Mouse (Mus musculus) midbrain, embryonic 12.5 days (tissue): ENCODE measurements around the gene Prim2. TPM values are rescaled to one million over a fixed set of nuclear protein-coding genes. Genes with fewer than 3 reads are reported as not detected.

ENCODE experiments used
- ATAC-seq: fragments of 200-750 bp; cut with Nextera tagmentation; 2 replicates; pipeline ENCODE4 v1.8.0; 2017; ENCODE audit warnings: low read depth, moderate TSS enrichment, moderate library complexity; ENCODE audit not compliant: low FRiP score
- H3K27ac ChIP-seq: fragments of 300-500 bp; sonication (generic); replicated peaks from 2 replicates; pipeline ENCODE4 v1.5.1; 2016; ENCODE audit warnings: mild to moderate bottlenecking
- H3K27me3 ChIP-seq: fragments of 300-500 bp; sonication (generic); 2 replicates; pipeline ENCODE4 v1.6.1; 2016; ENCODE audit warnings: mild to moderate bottlenecking
- H3K36me3 ChIP-seq: fragments of 300-500 bp; sonication (generic); 2 replicates; pipeline ENCODE4 v1.6.1; 2016
- H3K4me1 ChIP-seq: fragments of 300-500 bp; sonication (generic); 2 replicates; pipeline ENCODE4 v1.6.1; 2016
- H3K4me2 ChIP-seq: fragments of 300-500 bp; sonication (generic); replicated peaks from 2 replicates; pipeline ENCODE4 v1.6.1; 2016; ENCODE audit warnings: mild to moderate bottlenecking, moderate library complexity
- H3K4me3 ChIP-seq: fragments of 300-500 bp; sonication (generic); 2 replicates; pipeline ENCODE4 v1.5.1; 2016; ENCODE audit warnings: mild to moderate bottlenecking
- H3K9ac ChIP-seq: fragments of 300-500 bp; sonication (generic); replicated peaks from 2 replicates; pipeline ENCODE4 v1.6.1; 2016; ENCODE audit warnings: mild to moderate bottlenecking, moderate library complexity
- H3K9me3 ChIP-seq: fragments of 300-500 bp; sonication (generic); 2 replicates; pipeline ENCODE4 v1.6.1; 2016; ENCODE audit warnings: mild to moderate bottlenecking
- WGBS: fragments of 180-500 bp; shearing (Covaris S2); methylation state at CpG from one replicate; pipeline ENCODE4 v1.1.7; 2016; 5-methylcytosine and 5-hydroxymethylcytosine counted together
- polyA plus RNA-seq: library from polyadenylated mRNA; unstranded; fragments of >200 nt; fragmentation: Nextera tagmentation; extraction: Ambion mirVana; gene quantifications from 2 replicates; pipeline ENCODE4 v1.2.1, GENCODE M21; 2016

The Prim2 gene
- polyA plus RNA-seq, 1 experiment from 2014 or later = 40.3 TPM

DNA sequence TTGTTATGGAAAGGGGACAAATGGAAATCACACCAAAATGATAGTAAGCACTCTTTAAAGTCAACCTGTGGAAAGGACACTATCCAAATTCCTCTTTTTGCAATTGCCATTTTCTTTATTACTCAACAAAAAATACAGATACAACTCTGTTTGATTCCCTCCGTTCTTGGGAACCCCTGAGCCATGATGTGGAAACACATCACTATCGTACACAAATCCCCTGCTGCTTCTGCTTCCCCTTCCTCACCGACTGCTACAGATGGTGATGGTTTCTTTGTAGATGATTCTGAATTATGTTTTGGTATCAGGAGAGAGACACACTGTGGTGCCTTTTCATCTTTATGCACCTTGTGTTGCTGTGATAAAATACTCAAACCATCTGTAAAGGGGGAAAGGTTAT is 210.6 kb downstream of the Prim2 start:
- H3K27ac ChIP-seq = no peak overlapping the region
- no peak overlapping the region for H3K4me2 ChIP-seq
- 88% methylated on average over 3 of the region's 3 CpGs for WGBS
- no peak overlapping the region for H3K4me3 ChIP-seq
- ATAC-seq = no peak
- H3K27me3 ChIP-seq = no peaks in the 10 kb centered on the region
- no peak overlapping the region for H3K9ac ChIP-seq
- H3K4me1 ChIP-seq = no peaks in the 10 kb centered on the region
- peaks cover 3% of the 10 kb centered on the region for H3K36me3 ChIP-seq
- no peaks in the 10 kb centered on the region for H3K9me3 ChIP-seq

DNA sequence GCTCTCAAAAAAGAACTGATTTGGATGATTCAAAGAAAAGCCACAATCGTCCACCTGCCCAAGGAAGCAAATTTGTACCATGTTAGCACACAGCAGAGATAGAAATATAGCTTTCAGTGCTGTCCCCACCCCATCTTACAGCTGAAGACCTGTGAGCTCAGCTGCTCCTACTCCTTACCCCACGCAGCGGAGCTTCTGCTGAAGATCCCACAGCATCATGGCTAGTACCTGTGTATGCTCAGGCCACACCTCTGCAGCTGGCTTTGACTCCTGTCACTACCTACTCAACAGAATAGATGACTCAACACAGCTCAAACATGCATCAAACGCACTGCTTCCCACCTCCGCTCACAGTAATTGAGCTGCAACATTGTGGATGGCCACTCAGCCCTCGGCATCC is 215.3 kb downstream of the Prim2 start:
- no peaks in the 10 kb centered on the region for H3K4me1 ChIP-seq
- no peak for ATAC-seq
- H3K27me3 ChIP-seq = no peaks in the 10 kb centered on the region
- no peak overlapping the region for H3K9ac ChIP-seq
- WGBS = 96% methylated on average over 6 of the region's 6 CpGs
- no peak overlapping the region for H3K4me2 ChIP-seq
- no peak overlapping the region for H3K4me3 ChIP-seq
- H3K27ac ChIP-seq = no peak overlapping the region
- H3K9me3 ChIP-seq = no peaks in the 10 kb centered on the region
- peaks cover 3% of the 10 kb centered on the region; the same call in 1 of the 2 replicates for H3K36me3 ChIP-seq

DNA sequence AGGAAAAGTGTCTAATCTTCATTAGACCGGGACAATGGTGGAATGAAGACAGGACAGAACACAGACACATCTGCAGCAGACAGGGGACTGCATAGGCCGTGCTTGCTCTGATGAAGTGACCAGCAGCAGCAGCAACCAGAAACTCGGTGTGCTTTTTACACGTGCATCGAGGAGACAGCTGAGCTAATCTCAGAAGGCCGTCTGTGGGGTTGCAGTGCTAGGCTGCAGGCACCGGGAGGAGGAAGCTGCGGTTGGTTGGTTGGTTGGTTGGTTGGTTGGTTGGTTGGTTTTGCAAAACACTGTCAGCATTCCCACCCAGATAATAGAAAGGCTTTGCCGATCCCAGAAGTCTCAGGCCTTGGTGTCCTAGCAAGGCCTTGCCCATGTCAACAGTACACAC is 216.3 kb downstream of the Prim2 start:
- peaks cover 3% of the 10 kb centered on the region; the same call in 1 of the 2 replicates for H3K36me3 ChIP-seq
- ATAC-seq = no peak
- WGBS = 90% methylated on average over 9 of the region's 9 CpGs
- no peaks in the 10 kb centered on the region for H3K9me3 ChIP-seq
- H3K4me2 ChIP-seq = no peak overlapping the region
- no peaks in the 10 kb centered on the region for H3K4me1 ChIP-seq
- H3K27me3 ChIP-seq = no peaks in the 10 kb centered on the region
- no peak overlapping the region for H3K9ac ChIP-seq
- no peak overlapping the region for H3K4me3 ChIP-seq
- no peak overlapping the region for H3K27ac ChIP-seq

DNA sequence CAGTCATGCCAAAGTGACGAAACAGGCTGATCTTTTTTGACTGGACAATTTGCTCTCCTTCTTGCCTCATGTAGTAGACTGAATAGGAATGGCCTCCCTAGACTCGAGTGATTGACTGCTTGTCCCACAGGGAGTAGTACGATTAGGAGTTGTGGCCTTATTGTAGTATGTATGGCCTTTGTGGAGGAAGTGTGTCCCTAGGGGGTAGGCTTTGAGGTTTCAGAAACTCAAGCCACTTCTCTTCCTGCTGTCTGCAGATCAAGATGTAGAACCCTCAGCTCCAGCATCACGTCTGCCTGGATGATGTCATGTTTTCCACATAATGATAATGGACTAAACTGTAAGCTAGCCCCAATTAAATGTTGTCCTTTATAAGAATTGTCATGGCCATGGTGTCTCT is 222.4 kb downstream of the Prim2 start:
- WGBS = 77% methylated on average over 4 of the region's 4 CpGs
- no peaks in the 10 kb centered on the region for H3K4me1 ChIP-seq
- no peak overlapping the region for H3K4me3 ChIP-seq
- H3K27ac ChIP-seq = no peak overlapping the region
- no peak overlapping the region for H3K9ac ChIP-seq
- no peak for ATAC-seq
- H3K9me3 ChIP-seq = no peaks in the 10 kb centered on the region
- H3K27me3 ChIP-seq = no peaks in the 10 kb centered on the region
- H3K4me2 ChIP-seq = no peak overlapping the region
- no peaks in the 10 kb centered on the region for H3K36me3 ChIP-seq

DNA sequence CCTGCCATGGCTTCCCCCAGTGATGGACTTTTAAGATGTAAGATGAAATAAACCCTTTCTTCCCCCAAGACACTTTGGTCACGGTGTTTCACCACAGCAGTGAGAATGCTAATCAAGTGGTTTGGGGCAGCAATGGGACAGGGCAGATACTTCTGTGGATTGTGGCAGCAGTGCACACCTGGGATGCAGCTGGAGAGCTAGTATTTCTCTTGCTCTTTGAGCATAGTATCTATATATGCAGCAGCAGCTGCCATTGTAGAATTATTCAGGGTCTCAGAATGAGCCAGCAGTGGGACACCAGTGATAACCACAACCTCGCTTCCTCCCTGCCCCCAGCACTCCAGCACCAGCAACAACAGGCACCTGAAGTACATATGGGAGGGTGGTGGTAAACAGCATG is 233.4 kb downstream of the Prim2 start:
- Histone ChIP-seq H3K4me2 (no peak overlapping the region), H3K36me3 (no peaks in the 10 kb centered on the region), H3K9ac (no peak overlapping the region), H3K27me3 (no peaks in the 10 kb centered on the region), H3K27ac (no peak overlapping the region), H3K4me1 (no peaks in the 10 kb centered on the region), H3K4me3 (no peak overlapping the region), H3K9me3 (no peaks in the 10 kb centered on the region)
- no peak for ATAC-seq
- WGBS = 87% methylated on average over 2 of the region's 2 CpGs

Other genes with a start within 250 kb of the Prim2 start
- gene Rab23, start 50.1 kb upstream of the Prim2 start, polyA plus RNA-seq = 29.3 and 32.2 TPM in 2 replicates
- 20.6 and 21.7 TPM in 2 replicates for gene Bag2, start 88.0 kb upstream of the Prim2 start, polyA plus RNA-seq
- 49.2 and 59.1 TPM in 2 replicates for gene Zfp451, start 144.8 kb upstream of the Prim2 start, polyA plus RNA-seq
- gene Bend6, start 238.0 kb upstream of the Prim2 start, polyA plus RNA-seq = 3.1 and 4.3 TPM in 2 replicates
- 38.4 and 41.4 TPM in 2 replicates for gene Dst, start 238.4 kb upstream of the Prim2 start, polyA plus RNA-seq